Mouse (Mus musculus) cortical plate, adult 2 months (tissue): ENCODE results near the gene Med13l. TPM values are rescaled to one million over a fixed set of nuclear protein-coding genes. Genes with fewer than 3 reads are reported as not detected.

ENCODE experiments used
- H3K27ac ChIP-seq: fragments of 200-500 bp; 2 replicates; pipeline ENCODE4 v1.5.1; 2012; ENCODE audit warnings: low read length, control low read depth, inconsistent platforms; ENCODE audit not compliant: insufficient read depth
- H3K4me1 ChIP-seq: fragments of 200-500 bp; 2 replicates; pipeline ENCODE4 v1.6.1; 2011; ENCODE audit warnings: low read length; ENCODE audit not compliant: control insufficient read depth, insufficient read depth
- H3K4me3 ChIP-seq: fragments of 200-500 bp; 2 replicates; pipeline ENCODE4 v1.5.1; 2011; ENCODE audit warnings: mild to moderate bottlenecking, low read length, control low read depth; ENCODE audit not compliant: insufficient read depth
- CTCF ChIP-seq: fragments of 200-500 bp; IDR thresholded peaks from 2 replicates; pipeline ENCODE4 v1.5.1; 2011; ENCODE audit warnings: mild to moderate bottlenecking, control low read depth, low read length; ENCODE audit not compliant: insufficient read depth; ENCODE audit errors: extremely low read depth
- POLR2A ChIP-seq: fragments of 200-500 bp; IDR thresholded peaks from 2 replicates; pipeline ENCODE4 v1.6.1; 2011; ENCODE audit warnings: mild to moderate bottlenecking, low read length, control low read depth; ENCODE audit not compliant: insufficient read depth; ENCODE audit errors: extremely low read depth
- polyA plus RNA-seq: library from polyadenylated mRNA; depleted of rRNA; stranded (reverse); fragments of >200 nt; gene quantifications from 2 replicates; pipeline ENCODE4 v1.2.3, GENCODE M21; 2012

Med13l gene
- polyA plus RNA-seq, 1 experiment: 29.9 TPM

DNA sequence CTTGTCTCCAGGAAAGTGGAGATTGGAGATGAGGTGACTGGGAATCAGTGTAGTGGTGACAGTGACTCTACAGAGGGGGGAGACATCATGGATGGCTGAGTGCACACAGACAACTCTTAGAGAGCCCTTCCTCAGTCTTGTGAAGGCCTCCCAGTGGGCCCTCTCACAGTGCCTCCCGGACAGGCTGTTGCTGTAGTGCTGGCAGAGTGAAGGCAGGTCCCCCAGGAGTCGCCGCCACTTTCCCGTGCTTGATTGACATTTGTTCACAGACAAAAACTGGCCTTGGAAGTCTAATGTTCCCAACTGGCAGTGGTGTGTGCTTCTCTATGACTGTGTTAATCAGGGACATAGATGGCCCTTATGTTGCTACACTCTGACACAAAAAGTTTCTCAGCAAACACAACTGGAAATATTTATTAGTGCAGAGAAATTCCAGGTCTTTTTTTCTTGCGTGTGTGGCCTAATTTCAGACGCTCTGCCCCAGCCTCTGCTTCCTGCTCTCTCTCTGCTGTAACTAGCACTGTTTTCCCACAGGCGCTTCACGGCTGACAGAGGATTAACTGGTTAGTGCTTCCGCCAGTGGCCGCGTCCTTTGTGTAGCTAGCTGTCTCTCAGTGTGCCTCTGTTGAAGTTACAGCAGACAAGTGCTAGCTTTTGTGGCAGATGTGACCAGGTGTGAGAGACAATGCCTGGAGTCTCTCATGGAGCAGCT is 75.2 kb downstream of the Med13l start:
- no peak for TF ChIP-seq POLR2A
- TF ChIP-seq CTCF: no peak
- Histone ChIP-seq H3K4me1 (peaks cover 18% of the 10 kb centered on the region), H3K4me3 (no peak overlapping the region), H3K27ac (no peak overlapping the region)

DNA sequence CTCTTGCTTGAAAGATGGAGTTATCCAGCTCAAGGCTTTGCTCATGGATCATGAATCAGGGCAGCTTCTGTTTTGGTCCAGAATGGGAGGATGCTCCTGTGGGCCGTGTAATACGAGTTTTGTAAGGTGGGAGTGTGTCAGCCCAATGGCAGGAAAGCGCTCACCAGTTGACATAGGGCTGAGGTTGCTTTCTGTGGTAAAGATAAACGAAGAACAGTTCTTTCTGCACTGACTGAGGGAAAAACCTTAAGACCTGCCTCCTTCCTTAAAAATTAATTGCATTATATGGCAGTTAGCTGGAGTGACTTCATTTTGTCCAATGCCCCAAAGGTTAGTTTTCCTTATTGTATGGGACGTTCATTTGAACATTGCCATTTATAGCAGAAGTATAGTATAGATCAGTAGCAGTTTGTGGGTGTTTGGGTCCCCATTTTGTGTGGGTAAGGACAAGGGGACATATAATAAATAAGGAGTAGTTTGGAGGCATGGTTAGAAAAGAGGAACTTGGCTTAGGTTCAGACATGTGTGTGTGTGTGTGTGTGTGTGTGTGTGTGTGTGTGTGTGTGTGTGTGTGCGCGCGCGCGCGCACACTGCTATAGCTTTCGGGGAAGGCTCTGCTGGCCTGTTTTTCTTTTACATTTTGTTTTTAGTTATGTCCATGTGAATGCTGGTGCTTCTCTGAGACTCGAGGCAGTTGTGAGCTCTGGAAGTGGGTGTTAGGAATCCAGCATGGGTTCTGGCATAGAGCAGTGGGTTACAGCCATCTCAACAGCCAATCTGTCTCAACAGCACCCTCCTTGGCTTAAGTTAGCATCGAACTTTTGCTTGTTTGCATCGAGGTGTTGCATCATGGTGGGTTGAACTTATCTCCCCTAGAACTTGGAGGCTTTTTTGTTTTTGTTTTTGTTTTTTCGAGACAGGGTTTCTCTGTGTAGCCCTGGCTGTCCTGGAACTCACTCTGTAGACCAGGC is 76.2 kb downstream of the Med13l start:
- TF ChIP-seq POLR2A (no peak), CTCF (no peak)
- Histone ChIP-seq H3K4me3 (no peak overlapping the region), H3K27ac (no peak overlapping the region), H3K4me1 (peaks cover 18% of the 10 kb centered on the region)

DNA sequence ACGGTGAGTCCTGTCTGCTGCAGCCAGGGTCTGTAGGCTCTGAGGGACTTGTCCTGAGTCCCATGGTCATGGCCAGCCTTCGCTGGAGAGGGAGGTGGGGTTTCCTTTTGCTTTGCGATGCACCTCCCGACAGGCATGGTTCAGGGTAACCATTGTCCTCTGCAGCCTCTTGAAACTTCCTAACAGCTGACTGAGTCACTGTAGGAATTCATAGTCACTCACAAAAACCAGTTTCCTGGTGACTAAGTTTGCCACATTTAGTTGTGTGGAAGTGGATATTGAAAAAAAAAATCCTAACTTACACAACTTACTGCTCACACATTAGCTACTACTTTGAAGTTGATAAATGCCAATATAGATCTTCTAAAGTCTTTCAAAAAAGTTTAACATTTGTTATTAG is 77.5 kb downstream of the Med13l start:
- no peak overlapping the region for H3K27ac ChIP-seq
- peaks cover 17% of the 10 kb centered on the region for H3K4me1 ChIP-seq
- H3K4me3 ChIP-seq: no peak overlapping the region
- TF ChIP-seq POLR2A: no peak
- TF ChIP-seq CTCF: no peak

- H3K27ac ChIP-seq: no peak overlapping the region
- H3K4me1 ChIP-seq: peaks cover 17% of the 10 kb centered on the region
- no peak overlapping the region for H3K4me3 ChIP-seq
- TF ChIP-seq POLR2A (no peak), CTCF (no peak)
Measured at GRCm38 (mm10) chr5:118638534-118639109, 78.1 kb downstream of the Med13l start.

DNA sequence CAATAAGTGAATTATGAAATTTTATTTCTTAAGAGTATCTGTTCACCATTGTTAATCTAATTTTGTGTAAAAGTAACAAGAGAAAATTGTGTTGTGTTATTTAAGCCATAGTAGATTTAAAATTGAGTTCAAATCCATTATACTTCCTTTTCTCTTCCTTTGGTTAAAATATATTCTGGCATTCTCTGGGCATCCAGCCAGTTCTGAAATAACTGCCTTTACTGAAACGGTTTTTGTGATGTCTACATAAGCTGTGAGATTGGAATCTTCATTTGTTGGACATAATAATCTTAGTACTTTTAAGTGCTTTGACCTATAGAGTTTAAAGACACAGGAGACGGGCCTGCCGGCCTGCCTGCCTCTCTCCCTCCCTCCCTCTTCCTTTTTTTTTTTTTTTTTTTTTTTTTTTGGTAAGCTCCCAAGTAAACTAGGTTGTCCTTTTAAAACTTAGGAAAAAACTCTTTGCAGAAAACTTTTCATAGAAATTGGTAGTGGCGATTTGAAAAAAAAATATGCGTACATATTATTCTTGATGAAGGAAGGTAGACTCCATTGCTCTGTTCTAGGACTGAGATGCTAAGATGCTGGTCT is 78.7 kb downstream of the Med13l start:
- peaks cover 17% of the 10 kb centered on the region for H3K4me1 ChIP-seq
- no peak overlapping the region for H3K4me3 ChIP-seq
- no peak for TF ChIP-seq POLR2A
- no peak for TF ChIP-seq CTCF
- no peak overlapping the region for H3K27ac ChIP-seq

- Histone ChIP-seq H3K27ac (no peak overlapping the region), H3K4me3 (no peak overlapping the region), H3K4me1 (peaks cover 6% of the 10 kb centered on the region)
- TF ChIP-seq CTCF (no peak), POLR2A (no peak)
Measured at GRCm38 (mm10) chr5:118644041-118644440, 83.6 kb downstream of the Med13l start.

DNA sequence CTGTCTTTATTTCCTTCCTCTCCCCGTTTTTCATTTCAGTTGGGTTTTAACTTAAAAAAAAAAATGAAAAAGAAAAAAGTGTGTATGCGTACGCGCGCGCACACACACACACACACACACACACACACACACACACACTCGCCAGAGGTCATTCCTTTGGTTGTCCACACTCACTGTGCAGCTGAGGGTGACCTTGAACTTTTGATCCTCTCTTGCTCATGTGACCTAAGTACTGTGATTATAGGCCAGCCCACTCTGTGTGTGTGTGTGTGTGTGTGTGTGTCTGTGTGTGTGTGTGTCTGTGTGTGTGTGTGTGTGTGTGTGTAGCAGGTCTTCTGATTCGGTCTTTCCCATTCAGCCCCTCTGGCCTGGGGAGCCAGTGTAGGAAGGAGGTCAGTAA is 84.0 kb downstream of the Med13l start:
- TF ChIP-seq POLR2A (no peak), CTCF (no peak)
- Histone ChIP-seq H3K4me3 (no peak overlapping the region), H3K4me1 (peaks cover 6% of the 10 kb centered on the region), H3K27ac (no peak overlapping the region)

GRCm38 (mm10) chr5:118645196-118645805 is 84.8 kb downstream of the Med13l start:
- TF ChIP-seq POLR2A (no peak), CTCF (no peak)
- Histone ChIP-seq H3K4me3 (no peak overlapping the region), H3K4me1 (peaks cover 6% of the 10 kb centered on the region), H3K27ac (no peak overlapping the region)

DNA sequence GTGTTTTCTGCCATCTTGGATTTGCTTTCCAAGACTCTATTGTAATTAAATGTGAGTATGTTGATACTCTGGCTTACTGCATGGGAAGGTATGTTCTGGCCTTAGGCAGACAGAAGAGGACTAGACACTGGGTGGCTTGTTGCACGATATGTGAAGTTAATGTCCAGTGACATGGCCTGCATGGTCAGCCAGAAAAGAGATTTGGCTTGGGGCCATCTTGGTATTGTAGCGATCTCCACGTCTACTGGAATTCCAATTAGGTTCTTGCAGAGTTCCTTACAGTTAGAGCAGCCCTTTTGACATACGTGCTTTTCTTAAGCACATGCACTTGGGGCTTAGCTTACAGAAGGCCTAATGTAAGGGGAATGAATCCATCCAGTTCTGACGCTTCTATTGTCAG is 86.4 kb downstream of the Med13l start:
- Histone ChIP-seq H3K4me3 (no peak overlapping the region), H3K4me1 (peaks cover 9% of the 10 kb centered on the region), H3K27ac (no peak overlapping the region)
- no peak for TF ChIP-seq POLR2A
- no peak for TF ChIP-seq CTCF
